Mouse (Mus musculus) lung, postnatal 0 days (tissue): ENCODE measurements at regions not wholly inside any gene's neighbourhood (a gene's known extent, or its start where the extent isn't known, plus 50 kb on each side); places are given as distances from the start of the nearest gene placed in this dataset.

Experiments
- CTCF ChIP-seq: IDR thresholded peaks from 2 replicates; pipeline ENCODE4 v1.5.1; 2016; ENCODE audit warnings: antibody characterized with exemption, mild to moderate bottlenecking
- EP300 ChIP-seq: IDR thresholded peaks from 2 replicates; pipeline ENCODE4 v1.6.1; 2016; ENCODE audit warnings: antibody characterized with exemption, mild to moderate bottlenecking, control low read depth

GRCm38 (mm10) chr7:90040581-90041340, 60.0 kb upstream of the Eed start:
- TF ChIP-seq CTCF (no peak), EP300 (no peak)
